Mouse (Mus musculus) hindbrain, embryonic 10.5 days (tissue): ENCODE data around the gene Sorbs2. TPM values are rescaled to one million over a fixed set of nuclear protein-coding genes. Genes with fewer than 3 reads are reported as not detected.

ENCODE experiments used
- DNase-seq: peaks from one replicate; pipeline ENCODE4 v3.0.0-alpha.2; 2017; ENCODE audit warnings: low spot score
- H3K27ac ChIP-seq: fragments of 300-500 bp; sonication (generic); 2 replicates; pipeline ENCODE4 v1.5.1; 2016; ENCODE audit warnings: mild to moderate bottlenecking, moderate library complexity
- H3K27me3 ChIP-seq: fragments of 300-500 bp; sonication (generic); 2 replicates; pipeline ENCODE4 v1.6.1; 2016; ENCODE audit warnings: mild to moderate bottlenecking; ENCODE audit not compliant: poor library complexity, insufficient read depth, severe bottlenecking
- H3K36me3 ChIP-seq: fragments of 300-500 bp; sonication (generic); 2 replicates; pipeline ENCODE4 v1.6.1; 2016; ENCODE audit warnings: mild to moderate bottlenecking, moderate library complexity
- H3K4me1 ChIP-seq: fragments of 300-500 bp; sonication (generic); replicated peaks from 2 replicates; pipeline ENCODE4 v1.6.1; 2016; ENCODE audit warnings: mild to moderate bottlenecking
- H3K4me3 ChIP-seq: fragments of 300-500 bp; sonication (generic); 2 replicates; pipeline ENCODE4 v1.5.1; 2016; ENCODE audit warnings: mild to moderate bottlenecking, moderate library complexity
- H3K9me3 ChIP-seq: fragments of 300-500 bp; sonication (generic); 2 replicates; pipeline ENCODE4 v1.6.1; 2016; ENCODE audit warnings: mild to moderate bottlenecking, moderate library complexity
- WGBS: fragments of 180-500 bp; shearing (Covaris S2); methylation state at CpG from one replicate; pipeline ENCODE4 v1.1.7; 2016; 5-methylcytosine and 5-hydroxymethylcytosine counted together
- polyA plus RNA-seq: library from polyadenylated mRNA; unstranded; fragments of >200 nt; fragmentation: Nextera tagmentation; extraction: Ambion mirVana; gene quantifications from 2 replicates; pipeline ENCODE4 v1.2.1, GENCODE M21; 2016

Sorbs2 gene
- polyA plus RNA-seq, 1 experiment from 2014 or later = 36.9 TPM

- Histone ChIP-seq H3K27ac (no peak overlapping the region), H3K9me3 (no peaks in the 10 kb centered on the region), H3K4me3 (no peak overlapping the region), H3K4me1 (0 out of 2 replicates have a peak, but pooled peaks cover 5% of the 10 kb centered on the region), H3K27me3 (no peaks in the 10 kb centered on the region), H3K36me3 (peaks cover 14% of the 10 kb centered on the region)
- WGBS = 92% methylated on average over 9 of the region's 9 CpGs
- no peak for DNase-seq
Observed at GRCm38 (mm10) chr8:45760622-45761021, 253.0 kb downstream of the Sorbs2 start.

DNA sequence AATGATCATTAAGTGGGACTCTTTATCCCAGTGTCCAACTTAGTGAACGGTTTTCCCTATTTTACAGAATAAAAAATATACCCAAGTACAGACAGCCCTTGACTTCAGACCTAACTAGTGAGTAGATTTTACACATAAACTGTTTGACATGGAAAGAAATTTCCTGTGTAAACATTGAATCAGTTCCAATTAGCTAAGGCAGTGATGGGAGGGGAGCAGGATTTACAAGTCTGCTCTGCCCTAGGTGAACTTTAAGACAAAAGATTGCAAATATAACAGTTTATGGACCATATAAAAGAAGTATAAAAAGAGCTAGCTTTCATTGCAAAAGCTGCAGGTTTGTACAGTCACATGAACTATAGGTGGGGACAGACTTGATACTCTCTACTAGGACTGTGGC, 253.5 kb downstream of the Sorbs2 start:
- no peak for DNase-seq
- Histone ChIP-seq H3K4me3 (no peak overlapping the region), H3K36me3 (peaks cover 14% of the 10 kb centered on the region), H3K4me1 (0 out of 2 replicates have a peak, but pooled peaks cover 5% of the 10 kb centered on the region), H3K9me3 (no peaks in the 10 kb centered on the region), H3K27ac (no peak overlapping the region), H3K27me3 (no peaks in the 10 kb centered on the region)
- WGBS = 88% methylated on average over 1 of the region's 1 CpGs

DNA sequence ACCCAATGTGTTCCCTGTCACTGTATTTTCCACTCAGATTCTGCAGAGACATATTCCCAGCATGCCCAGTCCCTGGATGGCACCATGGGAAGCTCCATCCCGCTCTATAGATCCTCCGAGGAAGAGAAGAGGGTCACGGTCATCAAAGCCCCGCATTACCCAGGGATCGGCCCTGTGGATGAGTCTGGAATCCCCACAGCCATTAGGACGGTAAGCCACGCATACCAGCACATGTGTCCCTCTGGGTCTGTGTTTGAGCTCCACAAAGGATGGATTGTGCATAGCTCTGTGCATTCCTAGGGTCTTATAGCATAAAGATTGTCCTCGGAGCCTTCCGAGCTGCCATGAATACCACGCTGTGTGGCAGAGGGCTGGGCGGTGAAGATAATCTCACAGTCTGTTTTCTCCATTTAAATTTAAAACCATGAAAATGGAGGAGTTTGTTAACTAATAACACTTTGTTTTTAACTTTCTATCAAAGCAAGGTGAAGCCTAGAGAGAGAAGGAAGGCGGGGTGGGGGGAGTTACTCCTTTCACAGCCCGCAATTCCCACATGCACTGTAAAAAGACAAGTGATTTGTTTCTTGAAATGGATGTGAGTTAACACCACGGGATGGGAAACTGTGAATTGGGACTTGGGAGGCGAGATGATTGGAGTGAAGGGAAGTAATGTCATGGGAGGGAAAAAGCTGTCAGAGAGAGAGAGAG, 255.5 kb downstream of the Sorbs2 start:
- Histone ChIP-seq H3K27ac (no peak overlapping the region), H3K36me3 (peaks cover 14% of the 10 kb centered on the region), H3K4me1 (0 out of 2 replicates have a peak, but pooled peaks cover 5% of the 10 kb centered on the region), H3K27me3 (no peaks in the 10 kb centered on the region), H3K9me3 (no peaks in the 10 kb centered on the region), H3K4me3 (no peak overlapping the region)
- 82% methylated on average over 15 of the region's 15 CpGs for WGBS
- DNase-seq = no peak

- Histone ChIP-seq H3K4me1 (0 out of 2 replicates have a peak, but pooled peaks cover 5% of the 10 kb centered on the region), H3K9me3 (no peaks in the 10 kb centered on the region), H3K27ac (no peak overlapping the region), H3K36me3 (peaks cover 14% of the 10 kb centered on the region), H3K4me3 (no peak overlapping the region), H3K27me3 (no peaks in the 10 kb centered on the region)
- 69% methylated on average over 11 of the region's 11 CpGs for WGBS
- DNase-seq = no peak
Observed at GRCm38 (mm10) chr8:45763690-45764342, 256.2 kb downstream of the Sorbs2 start.

GRCm38 (mm10) chr8:45766138-45766537, 258.6 kb downstream of the Sorbs2 start:
- H3K4me1 ChIP-seq = 0 out of 2 replicates have a peak, but pooled peaks cover 5% of the 10 kb centered on the region
- 79% methylated on average over 11 of the region's 11 CpGs for WGBS
- H3K4me3 ChIP-seq = no peak overlapping the region
- H3K9me3 ChIP-seq = no peaks in the 10 kb centered on the region
- H3K27me3 ChIP-seq = no peaks in the 10 kb centered on the region
- no peak for DNase-seq
- H3K36me3 ChIP-seq = peaks cover 29% of the 10 kb centered on the region
- no peak overlapping the region for H3K27ac ChIP-seq

GRCm38 (mm10) chr8:45774841-45775240, 267.3 kb downstream of the Sorbs2 start:
- peaks cover 43% of the 10 kb centered on the region for H3K36me3 ChIP-seq
- no peak overlapping the region for H3K4me3 ChIP-seq
- H3K4me1 ChIP-seq = no peaks in the 10 kb centered on the region
- no peak overlapping the region for H3K27ac ChIP-seq
- no peaks in the 10 kb centered on the region for H3K9me3 ChIP-seq
- no peaks in the 10 kb centered on the region for H3K27me3 ChIP-seq
- DNase-seq = no peak
- WGBS = 94% methylated on average over 5 of the region's 5 CpGs

DNA sequence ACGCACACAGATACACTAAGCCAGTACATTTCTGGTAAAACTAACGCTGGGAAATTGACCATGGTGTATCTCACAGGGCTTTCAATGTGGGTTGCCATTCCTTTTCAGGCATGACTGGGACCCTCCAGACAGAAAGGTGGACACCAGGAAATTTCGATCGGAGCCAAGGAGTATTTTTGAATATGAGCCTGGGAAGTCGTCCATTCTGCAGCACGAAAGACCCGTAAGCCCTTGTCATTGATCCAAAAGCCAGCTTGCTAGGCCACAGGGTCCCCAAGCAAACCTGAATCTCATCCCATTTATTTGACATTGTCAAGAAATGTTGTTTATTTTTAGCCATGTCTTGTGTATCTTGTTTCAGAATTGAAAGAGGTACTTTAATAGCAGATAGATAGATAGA, 267.9 kb downstream of the Sorbs2 start:
- H3K27me3 ChIP-seq = no peaks in the 10 kb centered on the region
- H3K36me3 ChIP-seq = peaks cover 37% of the 10 kb centered on the region
- DNase-seq = no peak
- H3K27ac ChIP-seq = no peak overlapping the region
- no peak overlapping the region for H3K4me3 ChIP-seq
- H3K9me3 ChIP-seq = no peaks in the 10 kb centered on the region
- no peaks in the 10 kb centered on the region for H3K4me1 ChIP-seq
- WGBS = 95% methylated on average over 7 of the region's 7 CpGs

- no peak overlapping the region for H3K27ac ChIP-seq
- DNase-seq = no peak
- 93% methylated on average over 9 of the region's 9 CpGs for WGBS
- no peaks in the 10 kb centered on the region for H3K4me1 ChIP-seq
- no peak overlapping the region for H3K4me3 ChIP-seq
- peaks cover 28% of the 10 kb centered on the region for H3K36me3 ChIP-seq
- no peaks in the 10 kb centered on the region for H3K9me3 ChIP-seq
- no peaks in the 10 kb centered on the region for H3K27me3 ChIP-seq
Observed at GRCm38 (mm10) chr8:45776366-45776765, 268.8 kb downstream of the Sorbs2 start.

- WGBS = 98% methylated on average over 7 of the region's 7 CpGs
- Histone ChIP-seq H3K4me3 (no peak overlapping the region), H3K27ac (no peak overlapping the region), H3K36me3 (peaks cover 22% of the 10 kb centered on the region), H3K4me1 (no peaks in the 10 kb centered on the region), H3K27me3 (no peaks in the 10 kb centered on the region), H3K9me3 (no peaks in the 10 kb centered on the region)
- no peak for DNase-seq
Observed at GRCm38 (mm10) chr8:45776977-45777376, 269.4 kb downstream of the Sorbs2 start.

DNA sequence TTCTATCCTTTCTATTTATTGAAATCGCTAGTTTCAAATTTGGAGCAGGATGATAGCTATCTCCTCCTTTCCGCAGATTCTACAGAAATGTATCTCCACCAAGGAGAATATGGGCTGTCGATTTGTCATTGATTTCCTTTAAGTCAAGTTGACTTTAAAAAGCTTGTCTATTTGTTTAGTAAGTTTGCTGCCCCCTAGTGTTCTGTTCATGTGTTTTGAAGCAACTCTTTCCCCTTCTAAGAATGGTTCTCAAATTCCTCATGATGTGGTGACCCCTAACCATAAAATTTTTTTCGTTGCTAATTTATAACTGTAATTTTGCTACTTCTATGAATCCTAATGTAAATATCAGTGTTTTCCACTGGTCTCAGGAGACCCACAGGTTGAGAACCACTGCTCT, 273.0 kb downstream of the Sorbs2 start:
- no peak overlapping the region for H3K27ac ChIP-seq
- no peak for DNase-seq
- WGBS = 65% methylated on average over 4 of the region's 4 CpGs

DNA sequence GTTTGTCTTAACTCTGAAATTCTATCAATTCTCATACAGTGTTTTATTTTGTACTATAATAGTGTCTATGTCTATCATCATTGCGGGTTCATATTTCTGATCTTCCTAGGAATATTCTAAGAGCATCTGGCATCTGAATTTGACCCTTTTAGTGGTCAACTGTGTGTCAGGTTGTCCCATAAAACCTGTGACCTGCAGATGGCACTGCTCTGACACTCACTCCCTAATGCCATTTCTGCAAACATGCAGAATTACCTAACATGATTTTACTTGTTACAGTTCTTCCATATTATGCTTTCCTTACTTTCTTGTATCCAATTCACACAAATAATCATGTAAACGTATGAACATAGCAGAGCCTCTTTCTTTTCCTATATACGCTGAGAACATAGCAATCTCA, 281.0 kb downstream of the Sorbs2 start:
- no peak for DNase-seq
- no peaks in the 10 kb centered on the region for H3K27me3 ChIP-seq
- 85% methylated on average over 3 of the region's 3 CpGs for WGBS
- H3K36me3 ChIP-seq = peaks cover 14% of the 10 kb centered on the region; the same call in 1 of the 2 replicates
- H3K4me3 ChIP-seq = no peak overlapping the region
- H3K27ac ChIP-seq = no peak overlapping the region
- H3K4me1 ChIP-seq = no peaks in the 10 kb centered on the region
- H3K9me3 ChIP-seq = no peaks in the 10 kb centered on the region

More for the DNA sequence above, 273.0 kb downstream of the Sorbs2 start:
- 0 out of 2 replicates have a peak, but pooled peaks cover 3% of the 10 kb centered on the region for H3K4me1 ChIP-seq
- no peak overlapping the region for H3K4me3 ChIP-seq
- H3K9me3 ChIP-seq = no peaks in the 10 kb centered on the region
- H3K27me3 ChIP-seq = no peaks in the 10 kb centered on the region
- peaks cover 7% of the 10 kb centered on the region; the same call in 1 of the 2 replicates for H3K36me3 ChIP-seq

- DNase-seq = no peak
- H3K27me3 ChIP-seq = no peaks in the 10 kb centered on the region
- H3K36me3 ChIP-seq = peaks cover 42% of the 10 kb centered on the region
- H3K4me1 ChIP-seq = no peaks in the 10 kb centered on the region
- H3K27ac ChIP-seq = no peak overlapping the region
- no peak overlapping the region for H3K4me3 ChIP-seq
- WGBS = 90% methylated on average over 14 of the region's 14 CpGs
- H3K9me3 ChIP-seq = no peaks in the 10 kb centered on the region
Observed at GRCm38 (mm10) chr8:45794847-45795246, 287.3 kb downstream of the Sorbs2 start.

- Histone ChIP-seq H3K4me3 (no peak overlapping the region), H3K9me3 (no peaks in the 10 kb centered on the region), H3K36me3 (peaks cover 42% of the 10 kb centered on the region), H3K27me3 (no peaks in the 10 kb centered on the region), H3K4me1 (no peaks in the 10 kb centered on the region), H3K27ac (no peak overlapping the region)
- DNase-seq = peak; percentile 49
- 69% methylated on average over 11 of the region's 11 CpGs for WGBS
Observed at GRCm38 (mm10) chr8:45796331-45796740, 288.7 kb downstream of the Sorbs2 start.
